Mouse (Mus musculus): Measurements from ENCODE around the gene Slc35c2.

DNA sequence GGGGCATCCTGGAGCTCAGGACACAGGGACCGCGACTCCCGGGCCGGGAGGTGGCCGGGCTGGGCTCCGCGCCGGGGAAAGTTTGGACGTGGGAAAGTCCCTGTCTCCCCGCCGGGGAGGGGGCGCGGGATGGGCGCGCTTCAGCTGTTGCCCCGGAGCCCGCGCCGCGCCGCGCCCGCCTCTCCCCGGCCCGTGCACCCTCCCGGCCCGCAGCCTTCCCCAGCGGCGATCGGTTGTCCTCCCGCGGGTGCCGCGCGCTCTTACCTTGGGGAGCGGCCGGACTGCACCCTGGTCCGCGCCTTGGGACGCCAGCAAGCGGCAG is 53.4 kb downstream of the Slc35c2 start:
- TF ChIP-seq CTCF (IDR thresholded peaks at IDR 0.05; ENCODE audit: borderline replicate concordance, control insufficient read depth, extremely low read depth, insufficient read depth, low read length, poor library complexity) (no peak), POLR2A (IDR thresholded peaks at IDR 0.05; ENCODE audit: control insufficient read depth, extremely low read depth, insufficient read depth, low read length, poor library complexity) (no peak)
